Mouse (Mus musculus) E14TG2a.4 (cell line): ENCODE measurements at regions not wholly inside any gene's neighbourhood (a gene's known extent, or its start where the extent isn't known, plus 50 kb on each side); places are given as distances from the start of the nearest gene placed in this dataset.

Experiments
- CTCF ChIP-seq: conservative IDR thresholded peaks from 2 replicates; pipeline ENCODE4 v1.5.1; 2014; ENCODE audit warnings: low read length
- NANOG ChIP-seq: IDR thresholded peaks from 2 replicates; pipeline ENCODE4 v1.6.1; 2014; ENCODE audit warnings: borderline replicate concordance, low read length, mixed read lengths
- POU5F1 ChIP-seq: IDR thresholded peaks from 2 replicates; pipeline ENCODE4 v1.6.1; 2014; ENCODE audit warnings: low read length, borderline replicate concordance

DNA sequence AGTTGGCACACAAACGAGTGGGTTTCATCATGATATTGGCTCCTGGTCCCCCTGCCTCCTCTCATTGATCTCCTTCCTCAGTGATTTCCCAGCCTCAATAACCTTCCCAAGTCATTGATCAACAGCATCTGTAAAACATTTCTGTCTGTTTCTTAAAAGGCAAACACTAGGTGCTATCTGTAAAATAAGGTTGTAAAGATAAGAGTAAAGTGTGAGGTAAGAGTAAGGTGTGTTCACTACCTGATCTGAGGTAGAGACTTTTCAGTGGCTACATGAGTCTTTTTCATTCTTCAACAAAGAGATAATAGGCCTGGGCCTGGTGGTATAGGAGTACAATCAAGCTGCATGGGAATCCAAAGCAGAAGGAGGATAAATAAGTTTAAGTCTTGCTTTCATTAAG is 55.7 kb downstream of the Plk2 start:
- TF ChIP-seq CTCF (no peak), POU5F1 (no peak), NANOG (no peak)
